Mouse (Mus musculus): ENCODE results near the gene Itpkb. TPM values are rescaled to one million over a fixed set of nuclear protein-coding genes. Genes with fewer than 3 reads are reported as not detected.

The Itpkb gene
- polyA plus RNA-seq, 1 experiment from 2014 or later, result 3.4 TPM

Other genes with a start within 250 kb of the Itpkb start
- 2.7 and 4.3 TPM in 2 replicates for gene Coq8a, start 130.9 kb upstream of the Itpkb start, polyA plus RNA-seq (2014; fragmentation: Nextera tagmentation; extraction: Ambion mirVana)
- gene Psen2, start 67.0 kb upstream of the Itpkb start, polyA plus RNA-seq (2014; fragmentation: Nextera tagmentation; extraction: Ambion mirVana), result 5.2 and 6.2 TPM in 2 replicates
- gene Stum, start 153.0 kb downstream of the Itpkb start, polyA plus RNA-seq (2014; fragmentation: Nextera tagmentation; extraction: Ambion mirVana), result 1.3 and 1.4 TPM in 2 replicates
- 163 and 181 TPM in 2 replicates for gene Parp1, start 238.4 kb downstream of the Itpkb start, polyA plus RNA-seq (2014; fragmentation: Nextera tagmentation; extraction: Ambion mirVana)

Measured in embryonic facial prominence, embryonic 11.5 days (tissue).